Mouse (Mus musculus) telencephalon, adult 2 months (tissue): ENCODE measurements around the gene Pgam5.

Experiments
- DNase-seq: peaks from one replicate; pipeline ENCODE4 v3.0.0-alpha.2; 2011; ENCODE audit warnings: low read depth, low spot score

Pgam5 gene

GRCm38 (mm10) chr5:110230780-110231461 is 38.8 kb downstream of the Pgam5 start, which contains the start of gene Ankle2:
Gene Ankle2, plus strand, starts transcription at chr5:110231004.
- peak; percentile 77 for DNase-seq

- peak; percentile 15 for DNase-seq
Observed at GRCm38 (mm10) chr5:110230401-110230779, 39.3 kb downstream of the Pgam5 start.

- no peak for DNase-seq
Observed at GRCm38 (mm10) chr5:110227336-110227883, 42.3 kb downstream of the Pgam5 start.

GRCm38 (mm10) chr5:110225056-110225455 is 44.7 kb downstream of the Pgam5 start:
- no peak for DNase-seq

GRCm38 (mm10) chr5:110222757-110223156 is 47.0 kb downstream of the Pgam5 start:
- no peak for DNase-seq

- DNase-seq, result no peak
Observed at GRCm38 (mm10) chr5:110220331-110220730, 49.4 kb downstream of the Pgam5 start.

- DNase-seq, result no peak
Observed at GRCm38 (mm10) chr5:110216780-110217179, 52.9 kb downstream of the Pgam5 start.

GRCm38 (mm10) chr5:110211312-110211711 is 58.4 kb downstream of the Pgam5 start:
- no peak for DNase-seq
